Mouse (Mus musculus): Measurements from ENCODE around the gene Hsd3b6. TPM values are rescaled to one million over a fixed set of nuclear protein-coding genes. Genes with fewer than 3 reads are reported as not detected.

Gene Hsd3b6
- total and polyA plus RNA-seq, 3 experiments, result not detected

DNA sequence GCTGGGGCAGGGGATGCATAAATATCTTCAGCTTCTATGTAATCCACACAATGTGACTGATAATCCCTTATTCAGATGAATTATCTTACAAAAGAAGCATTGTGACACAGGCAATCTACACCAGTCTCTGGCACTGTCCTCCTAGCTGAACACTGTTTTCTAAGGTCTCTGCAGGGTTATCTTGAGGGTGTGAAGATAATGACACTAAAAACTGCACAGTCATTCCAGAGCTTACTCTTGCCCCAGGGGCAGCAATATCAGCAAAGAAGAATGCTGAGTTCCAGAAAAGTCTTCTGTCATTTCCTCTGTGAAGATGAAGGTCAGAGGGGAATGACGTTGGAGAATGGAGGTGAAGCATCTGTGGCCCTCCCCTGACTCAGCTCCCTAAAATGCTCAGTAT lies 42.6 kb upstream of the Hsd3b6 start:
- Histone ChIP-seq H3K27ac (ENCODE audit: insufficient read depth, low read depth) (no peak overlapping the region), H3K4me3 (replicated peaks in 1 of 3; ENCODE audit: low read depth in 2 of 3, low read length in 2 of 3, poor library complexity in 1 of 3) (no peak overlapping the region), H3K36me3 (replicated peaks in 1 of 2; ENCODE audit: control insufficient read depth in 1 of 2, insufficient read depth in 1 of 2, low read length in 1 of 2) (no peaks in the 10 kb centered on the region), H3K9ac (ENCODE audit: insufficient read depth, low read depth) (no peak overlapping the region), H3K4me1 (ENCODE audit: control insufficient read depth in 1 of 2, insufficient read depth in 2 of 2) (no peaks in the 10 kb centered on the region), H3K27me3 (replicated peaks) (peaks cover 2% of the 10 kb centered on the region), H3K79me2 (replicated peaks; ENCODE audit: control insufficient read depth, extremely low read depth, insufficient read depth, poor library complexity, severe bottlenecking) (no peaks in the 10 kb centered on the region), H3K9me3 (replicated peaks; ENCODE audit: low read length) (no peaks in the 10 kb centered on the region), H3K4me2 (ENCODE audit: insufficient read depth, low read depth, poor library complexity, severe bottlenecking) (no peak overlapping the region)
- TF ChIP-seq MAZ (IDR thresholded peaks at IDR 0.05; ENCODE audit: low read depth, low read length), result no peak
- TF ChIP-seq EP300 (IDR thresholded peaks at IDR 0.05; ENCODE audit: low read length), result no peak
- TF ChIP-seq RAD21 (IDR thresholded peaks at IDR 0.05; ENCODE audit: low read depth, low read length), result no peak
- TF ChIP-seq MYC (IDR thresholded peaks at IDR 0.05; ENCODE audit: low read depth, low read length), result no peak
- no peak for TF ChIP-seq USF2 (conservative IDR thresholded peaks at IDR 0.05; ENCODE audit: low read depth, low read length)
- no peak for TF ChIP-seq CTCF (conservative IDR thresholded peaks at IDR 0.05 in 1 of 2, IDR thresholded peaks at IDR 0.05 in 1 of 2; ENCODE audit: low read depth in 2 of 2, low read length in 2 of 2)
- TF ChIP-seq SMC3 (IDR thresholded peaks at IDR 0.05; ENCODE audit: low read depth, low read length), result no peak
- no peak for TF ChIP-seq CHD1 (IDR thresholded peaks at IDR 0.05; ENCODE audit: low read depth, low read length)
- TF ChIP-seq HCFC1 (IDR thresholded peaks at IDR 0.05; ENCODE audit: low read depth, low read length), result no peak
- TF ChIP-seq MAFK (IDR thresholded peaks at IDR 0.05; ENCODE audit: insufficient replicate concordance, low read length), result no peak
- TF ChIP-seq NRF1 (IDR thresholded peaks at IDR 0.05; ENCODE audit: low read depth, low read length), result no peak
- dilution Hi-C loops (cut with MboI; ENCODE audit: extremely low pct_ligation_motif_present, extremely low pct_unique_long_range_greater_than_20kb, low sequenced_read_pairs), result no loop called here
- in situ Hi-C loops (cut with MboI; ENCODE audit: low pct_ligation_motif_present, low pct_unique_long_range_greater_than_20kb, low sequenced_read_pairs), result no loop called here
- no peak for DNase-seq (ENCODE audit: extremely low read depth)

DNA sequence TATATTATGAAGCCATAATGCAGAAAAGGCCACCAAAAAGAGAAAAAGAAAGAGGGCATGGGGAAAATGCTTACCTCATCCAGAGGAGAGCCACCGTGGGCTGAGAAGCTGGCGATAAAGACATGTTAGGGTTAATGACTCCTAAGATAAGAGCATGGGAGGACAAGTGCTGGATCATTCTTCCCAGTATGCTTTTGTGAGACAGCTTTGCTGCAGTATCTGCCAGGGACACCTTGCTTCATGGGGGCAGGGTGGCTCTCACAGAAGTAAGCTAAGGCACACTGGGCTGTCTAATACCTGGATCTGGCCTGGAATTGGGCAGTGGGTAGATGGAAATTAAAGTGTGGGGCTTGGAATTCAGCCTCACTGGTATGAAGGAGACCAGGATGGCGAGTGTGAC lies 40.9 kb upstream of the Hsd3b6 start:
- no peaks in the 10 kb centered on the region for H3K36me3 ChIP-seq (replicated peaks in 1 of 2; ENCODE audit: control insufficient read depth in 1 of 2, insufficient read depth in 1 of 2, low read length in 1 of 2)
- no peaks in the 10 kb centered on the region for H3K9me3 ChIP-seq (replicated peaks; ENCODE audit: low read length)
- H3K27ac ChIP-seq (ENCODE audit: insufficient read depth, low read depth), result no peak overlapping the region
- in situ Hi-C loops (cut with MboI; ENCODE audit: low pct_ligation_motif_present, low pct_unique_long_range_greater_than_20kb, low sequenced_read_pairs), result no loop called here
- H3K9ac ChIP-seq (ENCODE audit: insufficient read depth, low read depth), result no peak overlapping the region
- H3K4me3 ChIP-seq (replicated peaks in 1 of 3; ENCODE audit: low read depth in 2 of 3, low read length in 2 of 3, poor library complexity in 1 of 3), result no peak overlapping the region
- H3K4me2 ChIP-seq (ENCODE audit: insufficient read depth, low read depth, poor library complexity, severe bottlenecking), result no peak overlapping the region
- dilution Hi-C loops (cut with MboI; ENCODE audit: extremely low pct_ligation_motif_present, extremely low pct_unique_long_range_greater_than_20kb, low sequenced_read_pairs), result no loop called here
- no peak for TF ChIP-seq UBTF (IDR thresholded peaks at IDR 0.05; ENCODE audit: low read depth, low read length)
- TF ChIP-seq CTCF (conservative IDR thresholded peaks at IDR 0.05 in 1 of 2, IDR thresholded peaks at IDR 0.05 in 1 of 2; ENCODE audit: low read depth in 2 of 2, low read length in 2 of 2), result no peak
- no peak for TF ChIP-seq JUN (IDR thresholded peaks at IDR 0.05; ENCODE audit: insufficient read depth, low read depth, low read length)
- no peak for TF ChIP-seq JUND (conservative IDR thresholded peaks at IDR 0.05; ENCODE audit: low read depth, low read length)
- TF ChIP-seq E2F4 (IDR thresholded peaks at IDR 0.05; ENCODE audit: insufficient replicate concordance, low read depth, low read length), result no peak
- no peak for TF ChIP-seq MEF2A (IDR thresholded peaks at IDR 0.05; ENCODE audit: borderline replicate concordance, low read depth, low read length)
- no peaks in the 10 kb centered on the region for H3K79me2 ChIP-seq (replicated peaks; ENCODE audit: control insufficient read depth, extremely low read depth, insufficient read depth, poor library complexity, severe bottlenecking)
- H3K4me1 ChIP-seq (ENCODE audit: control insufficient read depth in 1 of 2, insufficient read depth in 2 of 2), result no peaks in the 10 kb centered on the region
- H3K27me3 ChIP-seq (replicated peaks), result no peaks in the 10 kb centered on the region
- no peak for DNase-seq (ENCODE audit: extremely low read depth)
